Mouse (Mus musculus) right cerebral cortex, postnatal 36 days (tissue): ENCODE measurements around the gene Fam228a.
"Not testable (repeated sequence)": the region's sequence is repeated elsewhere in the genome, so short reads cannot be mapped to it uniquely, and the experiment has no call there.

ENCODE experiments used
- DNase-seq, 2 experiments: peaks; one replicate each; pipeline ENCODE4 v3.0.0; 2022; ENCODE audit warnings: low spot score in 2 of 2, mixed read lengths in 1 of 2

The Fam228a gene

DNA sequence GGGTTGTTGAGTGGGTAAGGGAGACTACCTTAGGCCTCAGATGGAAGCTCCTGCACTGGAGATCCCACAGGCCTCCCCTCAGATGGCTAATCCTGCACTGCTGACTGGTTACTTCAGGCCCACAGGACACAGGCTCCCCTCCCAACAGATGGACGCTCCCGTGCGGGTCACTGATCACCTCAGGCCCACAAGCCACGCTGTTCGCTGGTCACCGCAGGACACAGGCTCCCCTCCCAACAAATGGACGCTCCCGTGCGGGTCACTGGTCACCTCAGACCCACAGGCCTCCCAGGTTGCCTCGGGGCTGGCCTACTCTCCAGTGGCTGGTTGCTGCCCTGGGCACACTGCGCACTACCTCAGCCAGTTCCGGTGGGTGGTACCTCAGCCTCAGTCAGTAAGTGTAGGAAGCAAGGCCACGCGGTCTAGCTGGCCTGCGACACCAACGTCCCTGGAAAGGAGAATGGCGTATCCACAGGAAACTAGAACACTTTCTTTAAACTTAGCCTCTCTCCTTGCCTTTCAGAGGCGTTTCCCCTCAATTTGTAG is at the start of gene Fam228a:
TSS of gene Fam228a (minus strand) at position 400 of the 546 bp plus-strand sequence.
- no peak for DNase-seq

DNA sequence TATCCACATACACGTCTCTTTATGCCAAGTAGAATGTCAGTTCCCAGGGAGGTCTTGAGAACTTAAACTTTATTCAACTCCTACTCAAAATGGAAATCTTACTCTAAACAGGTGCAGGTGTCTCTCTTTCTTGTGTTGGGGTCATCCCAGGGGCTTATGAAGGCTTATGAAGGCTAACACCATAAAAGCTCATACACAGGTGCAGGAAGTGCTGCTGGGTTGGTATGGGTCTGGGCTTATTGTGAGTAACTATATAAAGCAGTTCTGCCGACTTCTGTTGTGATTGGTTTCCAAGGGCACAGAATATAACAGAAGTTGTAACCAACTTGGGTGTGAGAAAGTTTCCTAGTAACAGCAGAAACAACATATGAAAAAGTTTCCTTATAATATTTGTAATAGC is 46.2 kb upstream of the Fam228a start:
- DNase-seq, result no peak

DNA sequence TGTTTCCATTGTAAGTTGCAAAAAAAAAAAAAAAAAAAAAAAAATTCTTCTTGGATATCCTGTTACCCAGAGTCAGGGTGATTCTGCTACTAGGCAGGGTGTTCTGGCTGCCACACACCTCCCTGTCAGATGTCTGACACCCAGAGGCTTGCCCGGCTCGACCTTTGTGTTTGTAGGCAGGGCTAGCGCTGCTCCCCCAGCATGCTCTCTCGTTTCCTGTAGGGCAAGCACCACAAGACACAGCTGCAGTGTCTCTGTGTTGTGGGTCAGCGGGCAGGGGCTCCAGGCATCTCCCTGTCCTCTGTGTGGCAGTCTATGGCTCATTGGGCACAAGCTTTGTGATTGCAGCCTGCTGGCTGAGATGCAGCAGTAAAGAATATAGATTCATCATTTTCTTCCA is 45.4 kb upstream of the Fam228a start:
- DNase-seq, result no peak

DNA sequence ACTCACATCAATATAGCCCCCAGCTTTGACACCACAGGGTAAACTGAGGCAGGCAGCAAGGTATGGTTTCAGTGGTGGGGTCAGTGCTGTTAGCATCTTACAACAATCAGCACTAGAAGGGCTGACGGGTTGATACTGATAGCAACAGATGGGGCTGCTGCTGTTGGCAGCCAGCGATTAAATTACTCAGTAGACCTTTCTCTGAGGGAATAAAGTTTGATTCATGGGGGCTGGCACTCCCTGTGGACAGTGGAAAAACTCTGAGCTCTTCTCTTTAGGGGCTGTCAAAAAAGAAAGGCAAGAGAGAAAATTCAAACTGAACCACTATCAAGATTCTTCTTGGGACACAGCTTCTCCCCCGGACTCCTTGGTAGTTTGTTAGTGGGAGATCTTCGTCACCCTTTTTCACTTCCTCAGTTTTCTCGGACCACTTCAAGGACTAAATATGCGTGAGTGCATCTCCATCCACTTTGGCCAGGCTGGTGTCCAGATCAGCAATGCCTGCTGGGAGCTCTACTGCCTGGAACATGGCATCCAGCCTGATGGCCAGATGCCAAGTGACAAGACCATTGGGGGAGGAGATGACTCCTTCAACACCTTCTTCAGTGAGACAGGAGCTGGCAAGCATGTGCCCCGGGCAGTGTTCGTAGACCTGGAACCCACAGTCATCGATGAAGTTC is 43.6 kb upstream of the Fam228a start:
- not testable (repeated sequence) for DNase-seq

DNA sequence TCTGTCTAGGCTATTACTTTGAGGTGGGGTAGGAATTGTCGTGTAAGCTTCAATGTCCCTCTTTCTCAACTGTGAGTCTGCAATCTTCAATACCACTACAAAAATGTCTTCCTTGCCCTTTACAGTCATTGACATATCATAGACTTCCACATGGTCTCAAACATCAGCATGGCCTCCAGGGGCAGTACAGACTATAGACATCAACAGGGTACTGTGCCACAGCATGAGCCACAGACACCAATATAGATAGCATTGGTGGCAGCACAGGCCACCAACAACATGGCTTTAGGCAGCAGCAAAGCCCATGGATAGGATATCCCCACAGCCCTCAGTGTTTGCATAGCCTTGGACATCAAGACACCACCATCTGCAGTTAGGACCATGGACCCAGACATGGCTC is 43.0 kb upstream of the Fam228a start:
- no peak for DNase-seq

DNA sequence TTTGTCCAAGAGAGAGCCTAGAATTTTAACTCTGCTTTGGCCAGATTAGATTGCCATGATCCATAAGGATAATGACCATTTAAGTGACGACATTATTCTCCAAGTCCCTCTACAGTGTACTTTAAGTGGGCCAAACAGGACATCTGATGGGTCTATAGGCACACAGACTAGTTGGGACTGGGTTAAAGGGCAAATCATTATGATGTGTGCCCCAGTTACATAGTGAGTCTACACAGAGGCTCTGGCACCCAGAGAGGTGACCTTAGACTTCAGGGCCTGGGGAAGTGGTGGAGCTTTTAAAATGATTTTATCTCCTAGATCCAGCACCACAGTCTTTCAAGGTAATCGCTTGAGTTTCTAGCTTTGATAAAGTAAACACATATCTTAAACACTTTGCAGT is 42.0 kb upstream of the Fam228a start:
- no peak for DNase-seq

DNA sequence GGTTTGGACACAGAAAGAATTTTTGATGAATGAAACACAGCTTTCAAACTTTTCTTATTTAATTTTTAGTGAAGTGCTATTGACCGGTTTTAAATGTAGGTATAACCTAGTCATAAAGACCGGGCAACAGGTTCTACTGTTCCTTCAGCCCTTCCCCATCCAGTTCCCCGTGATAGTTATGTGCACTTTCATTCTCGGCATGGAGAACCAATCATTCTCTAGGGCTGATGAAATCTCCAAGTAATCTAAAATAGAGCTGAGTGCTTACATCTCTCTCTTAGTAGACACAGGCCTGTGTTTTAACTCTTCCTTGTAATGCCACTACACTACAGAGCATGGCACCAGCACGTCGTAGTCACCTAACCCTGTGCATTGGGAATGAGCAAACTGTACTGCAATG is 39.5 kb upstream of the Fam228a start:
- no peak for DNase-seq

DNA sequence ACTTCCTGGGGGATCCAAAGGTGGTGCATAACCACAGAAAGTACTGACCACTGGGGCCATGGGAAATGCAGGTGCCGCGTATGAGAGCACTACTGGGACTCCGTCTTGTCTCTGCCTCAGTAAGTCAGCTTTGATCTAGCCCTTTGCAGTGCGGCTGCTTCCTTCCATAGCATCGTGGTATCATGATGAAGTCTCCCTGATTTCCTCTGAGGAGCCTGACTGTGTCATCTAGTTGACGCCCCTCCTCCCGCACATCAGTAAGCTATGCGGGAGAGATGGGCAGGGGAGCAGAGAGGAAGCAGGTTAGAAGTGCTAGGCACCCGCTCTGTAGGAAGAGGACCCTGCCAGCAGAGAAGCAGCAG is 37.3 kb upstream of the Fam228a start:
- DNase-seq, result no peak

DNA sequence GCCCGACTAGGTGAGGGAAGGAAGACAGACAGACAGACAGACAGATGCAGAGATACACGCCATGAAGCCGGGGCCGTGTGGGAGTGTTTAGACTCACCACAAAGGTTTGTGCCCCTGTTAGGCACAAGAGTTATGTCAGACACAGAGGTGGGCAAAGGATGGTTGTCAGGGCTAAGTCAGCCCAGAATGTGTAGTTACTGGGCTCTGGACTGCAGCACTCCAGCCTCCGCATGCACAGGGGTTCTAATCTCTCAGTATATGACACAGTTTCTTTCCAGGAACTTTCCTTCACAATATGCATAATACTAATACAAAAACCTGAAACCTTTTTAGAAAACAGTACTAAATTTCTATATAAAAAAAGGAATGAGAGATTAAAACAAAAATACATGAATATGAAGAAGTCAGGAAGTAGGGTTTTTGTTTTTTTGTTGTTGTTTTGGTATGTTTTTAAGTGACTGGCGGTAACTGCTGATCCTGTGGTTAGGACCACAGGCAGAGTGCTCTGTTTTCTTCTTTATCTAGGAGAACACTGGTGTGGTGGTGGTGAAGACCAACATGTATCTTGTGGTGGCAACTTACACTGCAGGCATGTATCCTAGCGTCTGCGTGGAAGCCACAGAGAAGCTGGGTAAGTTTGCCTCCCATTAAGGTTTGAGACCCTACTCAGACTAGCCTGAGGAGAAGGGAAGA is 36.8 kb upstream of the Fam228a start:
- DNase-seq, result no peak

DNA sequence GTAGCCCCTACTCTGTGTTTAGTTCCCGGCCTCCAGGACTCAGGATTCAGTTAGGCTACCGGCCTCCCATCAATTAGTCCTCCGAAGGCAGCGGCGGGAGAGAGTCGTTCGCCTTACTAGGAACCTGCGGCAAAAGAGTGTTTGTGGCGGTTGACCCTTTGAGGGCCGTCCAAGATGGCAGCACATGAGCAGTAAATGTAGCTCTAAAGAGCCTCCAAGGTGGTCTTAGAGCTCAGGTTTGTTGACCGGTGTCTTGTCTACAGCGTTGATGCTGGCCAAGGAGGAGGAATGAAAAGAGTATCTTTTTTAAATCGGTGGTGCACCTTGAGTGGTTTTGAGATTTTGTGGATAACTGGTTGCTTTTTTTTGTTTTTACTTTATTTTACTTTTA is 31.1 kb upstream of the Fam228a start:
- DNase-seq, result no peak

DNA sequence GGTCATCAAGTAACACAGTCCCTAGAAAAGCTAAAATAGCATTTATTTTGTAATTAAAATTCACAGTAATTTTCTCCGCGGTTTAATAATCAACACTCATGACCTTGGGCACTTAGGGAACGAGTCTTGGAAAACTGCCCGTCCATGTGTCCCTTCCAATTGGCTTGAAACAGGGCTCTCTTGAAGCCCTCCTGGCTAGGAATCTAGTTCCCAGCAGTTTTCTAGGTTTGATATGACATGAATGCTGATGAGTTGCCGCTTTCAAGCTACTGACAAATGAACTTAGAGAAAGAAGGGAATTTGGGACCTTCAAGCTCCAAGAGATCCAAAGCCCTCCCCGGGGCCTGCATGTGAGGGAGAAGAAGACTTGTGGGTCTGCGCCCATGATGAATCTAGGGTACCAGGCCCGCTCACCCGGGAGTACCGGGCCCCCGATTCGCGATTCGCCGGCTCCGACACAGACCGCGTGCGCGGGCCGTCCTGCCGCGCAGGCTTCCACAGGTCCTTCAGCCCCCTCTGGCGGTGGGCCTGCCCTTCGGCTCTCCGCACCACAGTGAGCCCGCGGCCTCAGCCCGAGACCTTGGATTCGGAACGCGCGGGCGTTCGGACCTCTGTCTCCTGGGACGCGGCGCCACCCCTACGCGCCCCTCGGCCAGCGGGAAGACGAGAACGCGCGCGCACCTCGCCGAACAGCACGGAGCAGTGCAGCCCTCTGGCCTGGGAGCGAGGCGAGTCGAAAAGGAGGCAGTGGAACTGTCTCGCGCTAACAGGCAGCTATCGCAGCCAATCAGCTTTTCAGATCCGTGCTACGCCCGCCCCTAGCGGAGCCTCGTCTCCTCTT is 30.5 kb upstream of the Fam228a start, which contains the start of the genes Pfn4 and Fam228b:
TSS of gene Pfn4 (plus strand) at position 531 of the 841 bp plus-strand sequence.
TSS of gene Fam228b (minus strand) at position 776 of the 841 bp plus-strand sequence.
- DNase-seq, result peak; percentile 95

DNA sequence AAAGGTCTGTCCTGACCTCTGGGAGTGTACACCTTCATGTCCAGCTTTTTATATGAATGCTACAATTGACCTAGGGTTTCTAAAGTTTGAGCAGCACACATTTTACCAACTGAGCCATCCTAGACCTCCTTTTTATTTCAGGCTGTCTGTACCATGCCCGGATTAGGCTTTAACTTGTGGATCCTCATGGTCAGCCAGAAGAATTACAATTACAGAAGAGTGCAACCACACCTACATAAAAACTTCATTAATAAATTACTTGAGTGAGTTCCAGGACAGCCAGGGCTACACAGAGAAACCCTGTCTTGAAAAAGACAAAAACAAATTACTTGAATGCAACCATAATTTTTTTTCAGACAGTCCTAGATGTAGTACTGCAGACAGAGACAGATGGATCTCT is 18.8 kb upstream of the Fam228a start:
- DNase-seq, result no peak

DNA sequence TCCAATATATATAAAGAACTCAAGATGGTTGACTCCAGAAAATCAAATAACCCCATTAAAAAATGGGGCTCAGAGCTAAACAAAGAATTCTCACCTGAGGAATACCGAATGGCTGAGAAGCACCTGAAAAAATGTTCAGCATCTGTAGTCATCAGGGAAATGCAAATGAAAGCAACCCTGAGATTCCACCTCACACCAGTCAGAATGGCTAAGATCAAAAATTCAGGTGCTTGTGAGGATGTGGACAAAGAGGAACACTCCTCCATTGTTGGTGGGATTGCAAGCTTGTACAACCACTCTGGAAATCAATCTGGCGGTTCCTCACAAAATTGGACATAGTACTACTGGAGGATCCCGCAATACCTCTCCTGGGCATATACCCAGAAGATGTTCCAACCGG is 16.2 kb upstream of the Fam228a start:
- DNase-seq, result not testable (repeated sequence)

DNA sequence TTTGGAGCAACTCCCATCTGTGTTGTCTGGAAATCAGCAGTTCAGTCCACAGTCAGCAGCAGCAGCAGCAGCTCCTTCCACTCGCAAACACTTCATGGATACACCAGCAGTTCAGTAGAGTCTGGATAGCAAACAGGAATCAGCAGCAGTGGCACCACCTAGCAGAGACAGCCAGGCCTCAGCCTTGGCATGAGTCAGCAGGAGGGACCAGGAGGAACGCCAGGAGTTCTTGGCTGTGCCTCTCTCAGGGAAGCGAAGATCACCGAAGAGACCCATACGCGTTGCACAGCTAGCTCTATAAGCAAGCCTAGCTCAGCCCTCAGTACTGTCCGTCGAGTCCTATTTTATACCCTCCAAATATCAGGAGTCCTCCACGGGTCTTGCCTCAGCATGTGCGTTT is 6.3 kb upstream of the Fam228a start:
- DNase-seq, result no peak

DNA sequence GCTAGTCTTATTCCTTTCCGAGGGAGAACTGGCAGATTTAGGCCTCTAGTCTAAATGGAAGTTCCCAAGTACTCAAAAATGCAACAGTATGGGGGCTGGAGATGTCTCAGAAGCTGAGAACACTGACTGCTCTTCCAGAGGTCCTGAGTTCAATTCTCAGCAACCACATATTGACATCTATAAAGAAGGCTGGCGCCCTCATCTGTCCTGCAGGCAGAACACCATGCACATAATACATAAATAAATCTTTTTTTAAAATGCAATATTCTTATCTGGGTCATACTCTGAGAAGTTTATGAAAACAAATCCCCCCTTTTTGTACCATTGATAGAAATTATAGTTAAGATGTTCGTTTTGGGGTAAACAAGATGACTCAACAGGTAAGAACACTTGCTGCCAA is 4.0 kb upstream of the Fam228a start:
- no peak for DNase-seq

DNA sequence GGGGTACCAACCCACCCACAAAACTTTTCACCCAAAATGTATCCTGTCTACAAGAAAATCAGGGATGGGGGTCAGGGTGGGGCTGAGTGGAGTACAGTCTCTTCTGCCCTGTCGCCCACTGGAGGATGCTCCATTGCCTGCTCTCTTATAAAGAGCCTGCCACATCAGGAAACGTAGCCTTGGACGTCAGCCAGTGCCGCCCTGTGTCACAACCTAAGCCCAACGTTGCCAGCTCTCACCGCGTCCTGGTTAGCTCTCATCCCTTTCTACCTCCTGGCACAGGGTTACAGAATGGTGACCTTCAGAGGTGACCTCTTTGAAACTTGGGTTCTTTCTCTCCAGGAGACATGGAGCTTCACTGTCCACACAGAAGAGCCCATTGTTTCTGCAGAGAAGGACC is 2.6 kb upstream of the Fam228a start:
- DNase-seq, result no peak

DNA sequence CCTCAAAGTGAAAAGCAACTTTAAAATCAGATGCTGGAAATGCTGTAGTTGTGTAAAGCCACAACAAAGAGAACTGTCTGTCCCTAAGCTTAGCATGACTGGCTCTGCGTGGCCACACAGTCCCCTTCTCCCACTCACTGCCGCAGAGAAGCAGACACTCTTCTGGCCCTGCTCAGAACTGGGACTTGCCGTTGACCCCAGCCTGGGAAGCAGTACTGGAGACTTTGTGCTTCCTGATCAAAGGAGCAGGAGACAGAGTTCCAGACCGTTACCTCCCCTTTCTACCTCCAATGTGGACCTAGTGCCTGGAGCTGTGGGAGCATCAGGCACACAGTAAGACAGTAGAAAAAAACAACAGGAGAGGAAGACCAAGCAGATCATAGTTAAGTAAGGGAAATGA is 5.9 kb downstream of the Fam228a start:
- DNase-seq, result no peak

DNA sequence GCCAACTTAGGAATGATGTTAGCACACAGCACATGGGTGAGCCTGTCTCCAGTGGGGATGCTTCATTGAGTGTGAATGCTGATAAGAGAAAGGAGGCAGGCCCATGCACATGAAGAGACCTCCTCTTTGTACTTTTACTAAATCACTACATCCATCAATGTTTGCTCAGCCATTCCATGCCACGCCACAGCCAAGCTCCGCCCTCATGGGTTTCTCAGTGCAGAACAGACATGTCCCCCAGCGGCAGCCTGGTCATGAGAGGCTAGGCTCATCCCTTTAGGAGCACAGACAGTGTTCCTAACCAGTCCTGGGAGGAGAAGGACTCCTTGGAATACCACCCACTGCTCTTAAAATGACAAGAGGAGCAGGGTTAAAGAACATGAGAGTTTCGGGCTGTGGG is 6.6 kb downstream of the Fam228a start:
- no peak for DNase-seq

DNA sequence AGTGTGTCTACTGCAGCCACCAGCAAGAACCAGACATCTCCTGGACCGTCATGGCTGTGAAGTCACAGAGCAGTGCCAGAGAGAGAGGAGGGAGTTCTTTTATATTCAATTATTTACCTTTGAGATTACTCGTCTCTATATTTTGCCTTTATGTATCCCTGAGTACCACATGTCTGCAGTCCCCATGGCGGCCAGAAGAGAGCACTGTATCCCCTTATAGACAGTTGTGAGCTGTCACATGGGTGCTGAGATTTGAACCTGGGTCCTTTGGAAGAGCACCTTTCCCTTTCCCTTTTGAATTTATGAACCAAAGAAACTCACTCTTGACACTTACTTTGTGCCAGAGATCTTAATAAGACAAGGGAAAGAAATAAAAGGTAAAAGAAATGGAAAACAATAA is 9.1 kb downstream of the Fam228a start:
- no peak for DNase-seq

DNA sequence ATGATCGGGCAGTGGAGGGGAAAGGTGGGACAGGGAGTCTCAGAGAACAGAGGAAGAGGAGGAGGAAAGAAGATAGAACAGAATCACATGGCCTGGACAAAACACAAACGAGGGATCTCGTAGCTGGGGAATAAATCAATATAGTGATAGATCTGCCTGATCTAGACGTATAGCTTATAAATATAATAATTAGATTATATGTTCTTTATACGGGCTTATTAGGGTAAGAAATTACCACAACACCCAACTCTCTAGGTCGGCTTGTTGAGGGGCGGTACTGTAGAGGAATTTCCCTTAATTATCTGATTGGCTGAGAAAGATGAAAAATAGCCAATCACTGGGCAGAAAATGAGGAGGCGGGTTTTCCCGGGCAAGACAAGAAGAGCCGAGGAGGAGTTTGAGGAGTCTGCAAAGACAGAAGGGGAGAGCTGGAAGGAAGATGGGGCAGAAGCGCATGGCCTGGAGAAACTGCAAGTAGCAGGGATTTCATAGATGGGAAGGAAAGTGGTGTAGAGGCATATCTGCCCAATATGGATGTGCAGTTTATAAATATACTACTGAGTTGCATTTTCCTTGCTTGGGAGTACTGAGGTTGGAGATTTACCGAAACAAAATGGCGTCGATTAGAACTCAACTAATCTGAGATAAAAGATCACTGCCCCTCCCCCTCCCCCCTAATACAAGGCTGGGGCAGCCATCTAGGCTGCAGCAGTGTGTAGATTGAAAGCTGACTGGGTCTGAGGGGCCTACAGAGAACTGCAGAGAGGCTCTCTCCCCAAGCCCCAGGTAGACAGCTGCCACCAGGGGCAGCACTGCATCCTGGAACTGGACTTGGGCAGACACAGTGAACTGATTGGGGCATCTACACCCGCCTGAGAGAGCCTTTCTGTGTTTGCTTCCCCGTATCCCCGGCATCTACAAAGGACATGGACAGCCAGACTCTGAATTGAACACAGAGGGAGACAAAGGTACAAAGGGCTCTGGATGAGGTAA is 18.2 kb downstream of the Fam228a start:
- DNase-seq, result no peak
